Mouse (Mus musculus) Muller cell, postnatal 12 days (primary cell): ENCODE data around the gene Rsph9.

Source experiments
- DNase-seq: peaks from one replicate; pipeline ENCODE4 v3.0.0-alpha.2; 2015; ENCODE audit errors: inconsistent ontology term

Gene Rsph9

DNA sequence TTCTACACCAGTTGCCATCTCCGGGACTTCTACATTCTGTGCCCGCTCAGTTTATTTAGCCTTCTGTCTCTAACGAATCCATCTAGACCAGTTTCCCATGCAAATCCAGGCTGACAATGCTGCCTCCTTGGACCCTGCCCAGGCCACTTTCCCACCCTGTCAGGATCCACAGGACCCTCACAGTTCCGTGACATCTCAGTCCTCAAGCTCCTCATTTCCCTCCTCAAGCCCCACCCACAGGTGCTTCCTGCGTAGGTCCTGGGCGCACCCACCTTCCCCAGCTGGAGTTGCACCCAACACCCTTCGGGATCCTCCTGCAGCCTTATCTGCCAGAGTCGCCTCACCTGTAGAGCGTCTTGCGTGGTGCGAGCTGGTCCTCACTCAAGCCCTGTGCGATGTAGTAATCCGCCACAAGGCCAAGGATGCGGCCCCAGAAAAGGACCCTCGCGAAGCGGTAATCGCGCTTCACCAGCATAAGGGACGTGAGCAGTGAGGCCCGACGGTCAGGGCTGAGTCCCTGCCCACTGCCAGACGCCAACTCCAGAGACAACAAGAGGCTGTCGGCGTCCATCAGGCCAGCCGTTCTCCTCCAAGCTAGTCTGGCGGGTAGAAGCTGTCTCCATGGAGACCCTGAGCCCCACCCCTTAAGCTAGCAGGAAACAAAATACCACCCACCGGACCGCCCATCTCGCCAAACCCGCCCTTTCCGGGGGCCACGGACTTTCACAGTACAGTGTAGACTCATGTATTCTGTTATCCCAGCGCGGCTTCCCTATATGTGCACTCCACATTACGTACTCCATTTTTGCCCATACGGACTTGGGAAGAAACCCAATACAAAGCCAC is at the start of gene Rsph9:
Gene Rsph9 (minus strand): TSS at position 639 of the 846 bp plus-strand sequence.
- DNase-seq, result peak; percentile 90

DNA sequence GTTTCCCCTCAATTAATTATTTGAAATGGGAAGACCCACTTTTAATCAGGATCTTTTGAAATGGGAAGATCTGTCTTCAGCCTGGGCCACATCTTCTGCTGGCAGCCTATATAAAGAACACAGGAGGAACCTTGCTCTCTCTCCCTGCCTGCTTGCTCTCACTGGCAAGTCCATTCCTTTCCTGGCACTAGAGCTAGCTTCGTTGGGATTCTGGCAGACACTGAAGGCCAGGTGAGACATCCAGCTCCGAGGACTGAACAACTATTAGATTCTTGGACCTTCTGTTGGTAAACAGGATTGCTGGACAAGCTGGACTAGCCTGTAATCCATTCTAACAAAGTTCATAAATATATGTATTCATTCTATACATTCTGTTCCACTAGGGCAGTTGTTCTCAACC is 44.8 kb upstream of the Rsph9 start:
- no peak for DNase-seq

- no peak for DNase-seq
These were observed 38.3 kb upstream of the Rsph9 start for GRCm38 (mm10) chr17:46182273-46182672.

GRCm38 (mm10) chr17:46170538-46170937 is 26.5 kb upstream of the Rsph9 start:
- no peak for DNase-seq

GRCm38 (mm10) chr17:46168768-46169167 is 24.8 kb upstream of the Rsph9 start:
- no peak for DNase-seq

DNA sequence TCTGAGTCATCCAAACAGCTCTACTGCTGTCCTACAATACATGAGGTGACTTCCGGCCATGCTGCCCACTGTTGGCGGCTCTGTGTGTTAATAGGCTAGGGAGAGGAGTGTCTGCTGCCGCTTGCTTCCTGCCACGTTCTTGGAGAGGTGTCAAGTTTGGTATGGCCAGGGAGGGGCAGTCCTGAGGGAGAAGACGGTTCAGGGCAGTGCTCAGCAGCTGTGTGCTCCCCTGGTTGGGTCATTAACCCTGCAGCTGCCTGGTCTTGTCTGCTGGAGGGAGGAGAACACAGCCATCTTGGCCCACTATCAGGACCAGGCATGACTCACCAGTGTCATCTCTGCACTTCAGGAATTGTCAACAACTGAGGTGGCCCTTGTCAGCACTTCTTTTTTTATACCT is 24.3 kb upstream of the Rsph9 start:
- DNase-seq, result no peak

- no peak for DNase-seq
These were observed 23.0 kb upstream of the Rsph9 start for GRCm38 (mm10) chr17:46167014-46167413.

- DNase-seq, result no peak
These were observed 22.3 kb upstream of the Rsph9 start for GRCm38 (mm10) chr17:46166270-46166669.

DNA sequence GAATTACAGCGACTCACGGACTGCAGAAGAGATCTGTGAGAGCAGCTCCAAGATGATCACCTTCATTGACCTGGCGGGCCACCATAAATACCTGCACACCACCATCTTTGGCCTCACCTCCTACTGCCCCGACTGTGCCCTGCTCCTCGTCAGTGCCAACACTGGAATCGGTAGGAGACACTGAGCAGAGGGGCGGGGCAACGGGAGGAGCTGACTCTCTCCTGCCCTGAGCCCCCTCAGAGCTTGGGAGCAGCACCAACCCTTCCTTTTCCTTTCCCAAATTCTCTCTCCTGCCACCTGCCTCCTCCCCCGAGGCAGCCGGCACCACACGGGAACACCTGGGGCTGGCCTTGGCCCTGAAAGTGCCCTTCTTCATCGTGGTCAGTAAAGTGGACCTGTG is 21.4 kb upstream of the Rsph9 start:
- no peak for DNase-seq

GRCm38 (mm10) chr17:46164791-46165190 is 20.8 kb upstream of the Rsph9 start:
- no peak for DNase-seq

- no peak for DNase-seq
These were observed 20.3 kb upstream of the Rsph9 start for GRCm38 (mm10) chr17:46164301-46164700.

GRCm38 (mm10) chr17:46162951-46163421 is 19.0 kb upstream of the Rsph9 start:
- no peak for DNase-seq

GRCm38 (mm10) chr17:46162551-46162950 is 18.5 kb upstream of the Rsph9 start:
- DNase-seq, result no peak

DNA sequence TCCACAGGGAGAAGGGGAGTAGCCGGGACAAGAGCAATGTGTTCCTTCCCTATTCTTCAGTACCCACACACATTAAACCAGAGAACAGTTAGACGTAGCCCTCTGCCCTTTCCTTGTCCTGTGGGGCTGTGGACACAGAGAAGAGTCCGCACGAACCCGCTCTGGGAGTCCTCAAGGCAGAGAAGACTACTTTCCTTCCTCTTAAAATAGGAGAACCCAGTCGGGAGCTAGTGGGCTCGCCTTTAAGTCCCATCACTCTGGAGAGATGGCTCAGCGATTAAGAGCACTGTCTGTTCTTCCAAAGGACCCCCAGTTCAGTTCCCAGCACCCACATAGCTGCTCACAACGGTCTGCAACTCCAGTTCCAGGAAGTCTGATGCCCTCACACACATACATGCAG is 17.7 kb upstream of the Rsph9 start:
- no peak for DNase-seq

DNA sequence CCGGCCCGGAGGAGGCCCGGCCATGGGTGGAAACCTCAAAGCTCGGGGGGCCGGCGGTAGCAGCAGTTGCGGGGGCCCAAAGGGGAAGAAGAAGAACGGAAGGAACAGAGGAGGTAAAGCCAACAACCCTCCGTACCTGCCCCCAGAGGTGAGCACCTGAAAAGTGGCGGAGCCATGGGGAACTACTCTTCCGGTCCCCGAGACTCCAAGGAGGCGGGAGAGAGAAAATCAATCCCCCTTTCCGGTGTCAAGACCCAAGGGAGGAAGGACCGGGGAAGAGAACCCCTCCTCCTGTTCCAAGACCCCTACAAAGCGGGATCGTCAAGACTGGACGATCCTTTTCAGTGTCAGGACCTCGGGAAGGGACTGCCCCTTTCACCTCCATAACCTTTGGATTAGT is 17.2 kb upstream of the Rsph9 start:
- DNase-seq, result peak; percentile 64

DNA sequence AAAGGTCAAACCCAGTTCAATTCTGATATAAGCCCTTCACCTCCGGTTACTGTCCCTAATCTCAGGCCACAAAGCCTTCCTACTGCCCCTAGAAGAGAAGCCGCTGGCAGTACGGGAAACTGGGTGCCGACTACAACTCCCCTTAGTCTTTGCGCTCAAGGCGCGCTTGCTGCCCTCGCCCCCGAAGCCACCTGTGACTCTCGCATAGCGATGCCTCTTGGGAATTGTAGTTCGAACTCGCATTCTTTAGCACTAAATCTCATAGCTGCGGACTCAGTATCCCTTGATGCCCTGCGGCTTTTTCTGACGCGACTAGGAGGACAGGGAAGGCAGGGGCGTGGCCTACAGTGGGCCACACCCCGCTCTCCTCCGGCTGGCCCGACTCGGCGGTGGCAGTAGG is 16.7 kb upstream of the Rsph9 start, which contains the start of gene Gtpbp2:
Gene Gtpbp2 (plus strand): TSS at position 347 of the 400 bp plus-strand sequence.
- peak; percentile 98 for DNase-seq

GRCm38 (mm10) chr17:46160090-46160662 is 16.2 kb upstream of the Rsph9 start:
- peak; percentile 97 for DNase-seq

GRCm38 (mm10) chr17:46159236-46159635 is 15.2 kb upstream of the Rsph9 start:
- no peak for DNase-seq

GRCm38 (mm10) chr17:46157131-46157530 is 13.1 kb upstream of the Rsph9 start:
- no peak for DNase-seq

- DNase-seq, result no peak
These were observed 12.7 kb upstream of the Rsph9 start for GRCm38 (mm10) chr17:46156680-46157079.

DNA sequence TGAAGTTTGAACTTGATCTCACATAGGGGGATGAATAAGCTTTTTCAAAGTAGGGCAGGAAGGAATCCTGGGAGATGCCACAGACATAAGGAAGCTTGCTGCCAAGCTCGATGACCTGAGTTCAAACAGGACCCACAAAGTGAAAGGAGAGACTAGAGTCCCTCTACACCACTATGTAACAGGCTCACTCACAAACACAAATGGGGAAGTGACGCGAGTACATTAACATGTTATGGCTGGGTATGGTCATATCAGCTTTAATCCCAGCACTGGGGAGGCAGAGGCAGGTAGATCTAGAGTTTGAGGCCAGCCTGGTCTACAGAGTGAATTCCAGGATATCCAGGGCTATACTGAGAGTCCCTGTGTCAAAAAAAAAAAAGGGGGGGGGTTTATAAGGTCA is 10.3 kb upstream of the Rsph9 start:
- DNase-seq, result no peak

DNA sequence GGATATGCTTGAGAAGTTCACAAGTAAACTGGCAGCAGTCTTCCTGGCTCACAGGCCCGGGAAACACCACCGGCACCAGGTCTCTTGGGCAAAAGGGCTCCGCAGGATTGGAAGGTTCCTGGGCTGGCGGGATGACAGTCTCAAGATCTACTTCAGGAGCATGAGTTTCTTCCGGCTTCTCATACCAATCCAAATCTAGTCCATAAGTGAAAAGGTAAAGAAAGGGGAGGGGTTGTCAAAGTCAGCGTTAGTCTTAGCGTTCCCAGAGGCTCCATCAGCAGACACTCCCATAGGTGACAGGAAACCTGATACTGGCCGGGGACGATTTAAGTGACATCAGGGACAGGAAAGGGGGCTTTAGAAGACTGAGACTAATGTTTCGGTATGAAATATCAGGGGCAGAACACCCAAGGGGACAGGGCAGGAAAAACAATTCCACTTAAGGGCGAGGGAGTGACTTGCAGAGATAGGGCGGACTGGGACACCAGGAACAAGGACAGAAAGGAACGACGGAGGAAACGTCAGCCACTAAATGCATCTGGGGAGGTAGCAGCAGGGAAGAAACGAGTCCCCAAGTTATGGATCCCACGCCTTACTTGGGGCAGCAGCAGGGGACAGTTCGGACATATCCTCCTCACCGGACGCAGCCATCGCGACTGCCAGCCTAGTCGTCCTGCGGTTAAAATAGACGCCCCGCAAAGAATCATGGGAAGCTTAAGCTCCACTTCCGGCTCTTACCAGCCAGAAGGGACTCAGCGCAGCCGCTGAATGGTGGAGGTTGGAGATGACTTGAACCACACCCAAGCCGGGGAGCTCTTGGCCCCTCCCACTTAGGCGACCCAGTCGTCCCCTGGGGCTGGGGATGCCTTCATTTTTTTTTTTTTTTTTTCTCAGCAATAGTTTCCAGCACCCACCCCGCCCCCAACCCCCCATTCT is 9.1 kb upstream of the Rsph9 start, which contains the start of gene Mad2l1bp:
Gene Mad2l1bp (minus strand): TSS at position 707 of the 936 bp plus-strand sequence.
- peak; percentile 88 for DNase-seq
